Mouse (Mus musculus) cortical plate, adult 2 months (tissue): ENCODE measurements around the gene Rundc3a.

Experiments used
- CTCF ChIP-seq: fragments of 200-500 bp; IDR thresholded peaks from 2 replicates; pipeline ENCODE4 v1.5.1; 2011; ENCODE audit warnings: mild to moderate bottlenecking, control low read depth, low read length; ENCODE audit not compliant: insufficient read depth; ENCODE audit errors: extremely low read depth
- POLR2A ChIP-seq: fragments of 200-500 bp; IDR thresholded peaks from 2 replicates; pipeline ENCODE4 v1.6.1; 2011; ENCODE audit warnings: mild to moderate bottlenecking, low read length, control low read depth; ENCODE audit not compliant: insufficient read depth; ENCODE audit errors: extremely low read depth

- no peak for TF ChIP-seq CTCF
- TF ChIP-seq POLR2A: no peak
Observed at GRCm38 (mm10) chr11:102413059-102413458, 19.9 kb downstream of the Rundc3a start.
